Mouse (Mus musculus): ENCODE measurements at regions not wholly inside any gene's neighbourhood (a gene's known extent, or its start where the extent isn't known, plus 50 kb on each side); places are given as distances from the start of the nearest gene placed in this dataset.

GRCm38 (mm10) chr5:126199876-126200275 is 668.3 kb downstream of the Tmem132b start:
- no peak for DNase-seq

- no peak for DNase-seq
These were observed 670.0 kb downstream of the Tmem132b start for GRCm38 (mm10) chr5:126201535-126201934.

- no peak for DNase-seq
These were observed 670.4 kb downstream of the Tmem132b start for GRCm38 (mm10) chr5:126201996-126202395.

- no peak for DNase-seq
These were observed 685.4 kb downstream of the Tmem132b start for GRCm38 (mm10) chr5:126217016-126217415.

- DNase-seq = no peak
These were observed 686.2 kb downstream of the Tmem132b start for GRCm38 (mm10) chr5:126217746-126218145.

GRCm38 (mm10) chr5:126223696-126224095 is 692.1 kb downstream of the Tmem132b start:
- DNase-seq = no peak

GRCm38 (mm10) chr5:126230768-126231167 is 699.2 kb downstream of the Tmem132b start:
- no peak for DNase-seq

- peak; percentile 30 to 37 for DNase-seq
These were observed 706.5 kb downstream of the Tmem132b start for GRCm38 (mm10) chr5:126238071-126238470.

GRCm38 (mm10) chr5:126245776-126246175 is 714.2 kb downstream of the Tmem132b start:
- DNase-seq = no peak

GRCm38 (mm10) chr5:126250331-126250730 is 718.8 kb downstream of the Tmem132b start:
- no peak for DNase-seq

- no peak for DNase-seq
These were observed 723.1 kb downstream of the Tmem132b start for GRCm38 (mm10) chr5:126254661-126255060.

GRCm38 (mm10) chr5:126257860-126258259 is 726.3 kb downstream of the Tmem132b start:
- DNase-seq = no peak

- DNase-seq = no peak
These were observed 734.9 kb downstream of the Tmem132b start for GRCm38 (mm10) chr5:126266471-126266870.

GRCm38 (mm10) chr5:126266929-126267609 is 735.5 kb downstream of the Tmem132b start:
- DNase-seq = no peak

GRCm38 (mm10) chr5:126268592-126268991 is 737.0 kb downstream of the Tmem132b start:
- DNase-seq = no peak

- DNase-seq = no peak
These were observed 742.7 kb downstream of the Tmem132b start for GRCm38 (mm10) chr5:126274316-126274715.

GRCm38 (mm10) chr5:126281057-126281728 is 749.6 kb downstream of the Tmem132b start:
- no peak for DNase-seq

GRCm38 (mm10) chr5:126281782-126282181 is 750.2 kb downstream of the Tmem132b start:
- DNase-seq = no peak

- no peak for DNase-seq
These were observed 793.3 kb downstream of the Tmem132b start for GRCm38 (mm10) chr5:126324847-126325246.

GRCm38 (mm10) chr5:126328276-126328675 is 796.7 kb downstream of the Tmem132b start:
- no peak for DNase-seq

GRCm38 (mm10) chr5:126335091-126335490 is 803.5 kb downstream of the Tmem132b start:
- DNase-seq = no peak

GRCm38 (mm10) chr5:126335553-126336520 is 804.3 kb downstream of the Tmem132b start:
- DNase-seq = no peak

- DNase-seq = no peak
These were observed 806.3 kb downstream of the Tmem132b start for GRCm38 (mm10) chr5:126337884-126338283.
